Mouse (Mus musculus) kidney, postnatal 4 days (tissue): ENCODE data around the gene Olfr1388.
"Not testable (repeated sequence)": the region's sequence is repeated elsewhere in the genome, so short reads cannot be mapped to it uniquely, and the experiment has no call there.

Experiments used
- DNase-seq, 2 experiments: peaks; one replicate each; pipeline ENCODE4 v3.0.0; 2021; ENCODE audit warnings: mixed read lengths in 2 of 2

Gene Olfr1388

GRCm38 (mm10) chr11:49436411-49436810, at the start of gene Olfr1388:
TSS of gene Olfr1388 (plus strand) at chr11:49436624.
- no peak for DNase-seq

GRCm38 (mm10) chr11:49392707-49393106, 43.7 kb upstream of the Olfr1388 start:
- not testable (repeated sequence) for DNase-seq

GRCm38 (mm10) chr11:49406784-49407183, 29.6 kb upstream of the Olfr1388 start:
- no peak for DNase-seq

- DNase-seq, result no peak
These were observed 25.9 kb upstream of the Olfr1388 start for GRCm38 (mm10) chr11:49410540-49410939.

GRCm38 (mm10) chr11:49422767-49423166, 13.7 kb upstream of the Olfr1388 start, which contains the start of gene Olfr1389:
TSS of gene Olfr1389 (plus strand) at chr11:49423067.
- DNase-seq, result no peak

GRCm38 (mm10) chr11:49425257-49425927, 11.0 kb upstream of the Olfr1388 start:
- DNase-seq, result no peak

- no peak for DNase-seq
These were observed 6.8 kb upstream of the Olfr1388 start for GRCm38 (mm10) chr11:49429641-49430040.

- no peak for DNase-seq
These were observed 18.6 kb downstream of the Olfr1388 start, which contains the start of gene Olfr1387 for GRCm38 (mm10) chr11:49455043-49455442. TSS of gene Olfr1387 (plus strand) at chr11:49455343.

- not testable (repeated sequence) for DNase-seq
These were observed 28.3 kb downstream of the Olfr1388 start, which contains the start of gene Olfr1386 for GRCm38 (mm10) chr11:49464746-49465145. TSS of gene Olfr1386 (plus strand) at chr11:49465046.

GRCm38 (mm10) chr11:49485973-49486372, 49.5 kb downstream of the Olfr1388 start:
- DNase-seq, result no peak

GRCm38 (mm10) chr11:49488770-49489169, 52.3 kb downstream of the Olfr1388 start, which contains the start of gene Olfr1385:
TSS of gene Olfr1385 (plus strand) at chr11:49489070.
- not testable (repeated sequence) for DNase-seq
